Mouse (Mus musculus): Measurements from ENCODE around the gene Gimap4.
"Not testable (repeated sequence)": the region's sequence is repeated elsewhere in the genome, so short reads cannot be mapped to it uniquely, and the experiment has no call there.

Gimap4 gene

GRCm38 (mm10) chr6:48676860-48677415 lies 7.4 kb upstream of the Gimap4 start:
- no peak for DNase-seq

GRCm38 (mm10) chr6:48677492-48678345 lies 6.6 kb upstream of the Gimap4 start:
- no peak for DNase-seq

- DNase-seq, result no peak
Observed at GRCm38 (mm10) chr6:48678391-48678790, 6.0 kb upstream of the Gimap4 start.

- no peak for DNase-seq
Observed at GRCm38 (mm10) chr6:48679701-48680100, 4.6 kb upstream of the Gimap4 start.

GRCm38 (mm10) chr6:48680421-48680820 lies 3.9 kb upstream of the Gimap4 start:
- DNase-seq, result no peak

- DNase-seq, result no peak
Observed at GRCm38 (mm10) chr6:48681472-48682090, 2.8 kb upstream of the Gimap4 start.

- DNase-seq, result no peak
Observed at GRCm38 (mm10) chr6:48682271-48682670, 2.1 kb upstream of the Gimap4 start.

- not testable (repeated sequence) for DNase-seq
Observed at GRCm38 (mm10) chr6:48683263-48683821, 1.0 kb upstream of the Gimap4 start.

GRCm38 (mm10) chr6:48684806-48685205 lies 457 bp downstream of the Gimap4 start:
- DNase-seq, result peak in 1 of 2 experiments; percentile 41

- DNase-seq, result no peak
Observed at GRCm38 (mm10) chr6:48685251-48685650, 902 bp downstream of the Gimap4 start.

GRCm38 (mm10) chr6:48685694-48686665 lies 1.6 kb downstream of the Gimap4 start:
- no peak for DNase-seq

GRCm38 (mm10) chr6:48687077-48687476 lies 2.7 kb downstream of the Gimap4 start:
- no peak for DNase-seq

GRCm38 (mm10) chr6:48689320-48689719 lies 5.0 kb downstream of the Gimap4 start:
- no peak for DNase-seq

- DNase-seq, result no peak
Observed at GRCm38 (mm10) chr6:48692962-48693361, 8.6 kb downstream of the Gimap4 start.

GRCm38 (mm10) chr6:48696830-48697554 lies 12.6 kb downstream of the Gimap4 start:
- DNase-seq, result no peak

GRCm38 (mm10) chr6:48697555-48697930 lies 13.2 kb downstream of the Gimap4 start:
- DNase-seq, result no peak

- DNase-seq, result no peak
Observed at GRCm38 (mm10) chr6:48698066-48698856, 13.9 kb downstream of the Gimap4 start.

- DNase-seq, result no peak
Observed at GRCm38 (mm10) chr6:48698888-48699287, 14.5 kb downstream of the Gimap4 start.

GRCm38 (mm10) chr6:48700251-48701075 lies 16.1 kb downstream of the Gimap4 start:
- DNase-seq, result no peak

GRCm38 (mm10) chr6:48702146-48702545 lies 17.8 kb downstream of the Gimap4 start:
- no peak for DNase-seq
